Mouse (Mus musculus): ENCODE results near the gene Sapcd1. TPM values are rescaled to one million over a fixed set of nuclear protein-coding genes. Genes with fewer than 3 reads are reported as not detected.
A peak's percentile ranks its signal among the peaks of the same experiment; 100 is the strongest.
"Not testable (repeated sequence)": the region's sequence is repeated elsewhere in the genome, so short reads cannot be mapped to it uniquely, and the experiment has no call there.

The Sapcd1 gene
- polyA plus RNA-seq, 1 experiment from 2014 or later, result 1.7 TPM

DNA sequence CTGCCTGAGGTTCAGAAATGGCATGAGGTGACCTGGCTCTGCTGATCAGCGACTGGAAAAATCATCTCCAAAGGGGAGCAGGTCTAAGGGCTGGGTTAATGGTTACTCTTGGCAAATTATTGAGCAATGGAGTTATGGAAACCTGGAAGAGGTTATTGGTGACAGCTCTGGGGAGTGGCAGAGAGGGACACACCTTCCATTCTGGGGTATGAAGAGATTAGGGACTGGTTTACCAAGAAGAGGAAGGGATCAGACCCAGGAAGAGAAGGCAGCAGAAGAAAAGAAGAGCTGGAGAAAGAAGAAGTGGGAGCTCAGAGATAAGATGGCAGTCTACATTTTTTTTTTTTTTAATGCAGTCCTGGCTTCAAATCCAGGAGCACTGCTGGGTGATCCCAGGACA is 19.9 kb upstream of the Sapcd1 start:
- Histone ChIP-seq H3K36me3 (ENCODE audit: control insufficient read depth, insufficient read depth, low read length) (no peaks in the 10 kb centered on the region), H3K9me3 (ENCODE audit: control insufficient read depth, low read length) (no peaks in the 10 kb centered on the region), H3K9ac (ENCODE audit: low read depth, low read length) (no peak overlapping the region), H3K4me2 (ENCODE audit: low read length) (no peak overlapping the region), H3K4me1 (ENCODE audit: control insufficient read depth, insufficient read depth, low read depth, low read length) (peaks cover 10% of the 10 kb centered on the region), H3K27me3 (replicated peaks; ENCODE audit: control insufficient read depth, insufficient read depth, low read length) (no peaks in the 10 kb centered on the region), H3K4me3 (ENCODE audit: low read length) (no peak overlapping the region), H3K27ac (ENCODE audit: low read depth, low read length) (peak overlapping the region; percentile 13; the same call in 1 of the 2 replicates)
- WGBS, result 65% methylated on average over 1 of the region's 1 CpGs
- no peak for ATAC-seq

DNA sequence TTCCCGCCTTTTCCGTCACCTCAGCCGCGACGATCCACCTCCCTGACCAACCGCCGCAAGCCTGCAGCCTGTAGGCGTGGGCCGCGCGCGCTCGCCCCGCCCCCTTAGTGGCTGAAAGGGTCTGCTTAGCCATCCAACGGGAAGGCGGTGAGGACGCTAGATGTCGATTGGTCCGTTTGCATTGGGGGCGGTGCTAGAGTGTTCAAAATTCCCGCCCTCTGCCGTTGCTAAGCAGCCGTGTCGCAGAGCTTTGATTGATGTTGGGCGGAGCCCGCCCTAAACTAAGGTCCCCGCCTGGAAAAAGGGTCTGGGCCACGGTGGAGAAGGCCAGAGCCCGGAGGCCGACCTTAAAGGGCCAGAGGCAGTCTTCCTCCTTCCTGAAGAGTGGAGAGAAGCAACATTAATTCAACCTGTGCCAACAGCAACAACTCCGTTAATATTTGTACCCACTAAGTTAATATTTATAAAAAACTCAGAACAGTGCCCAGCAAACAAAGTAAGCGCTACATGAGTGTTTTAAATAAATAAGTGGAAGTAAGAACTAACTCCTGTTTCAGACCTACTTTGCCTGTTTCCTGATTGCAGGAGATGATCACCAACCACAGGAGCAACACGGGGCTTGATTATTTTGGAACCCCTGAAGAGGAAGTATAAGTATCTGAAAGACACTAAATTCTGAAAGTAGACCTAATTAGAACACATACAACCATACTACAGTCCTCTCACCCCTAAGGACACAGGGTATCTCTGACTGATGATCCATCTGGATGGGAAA is 19.1 kb upstream of the Sapcd1 start, which contains the start of gene Msh5:
Msh5 (minus strand) TSS at position 65 of the 775 bp plus-strand sequence.
- peak; percentile 99 for ATAC-seq
- peak within 1 kb of the TSS; percentile 73 for H3K27ac ChIP-seq (ENCODE audit: low read depth, low read length)
- peaks cover 10% of the 10 kb centered on the region for H3K4me1 ChIP-seq (ENCODE audit: control insufficient read depth, insufficient read depth, low read depth, low read length)
- H3K9ac ChIP-seq (ENCODE audit: low read depth, low read length), result peak within 1 kb of the TSS; percentile 80
- WGBS, result 4% methylated on average over 33 of the region's 33 CpGs
- no peaks in the 10 kb centered on the region for H3K36me3 ChIP-seq (ENCODE audit: control insufficient read depth, insufficient read depth, low read length)
- no peaks in the 10 kb centered on the region for H3K9me3 ChIP-seq (ENCODE audit: control insufficient read depth, low read length)
- peak within 1 kb of the TSS; percentile 96 for H3K4me2 ChIP-seq (ENCODE audit: low read length)
- peak within 1 kb of the TSS; percentile 63 for H3K4me3 ChIP-seq (ENCODE audit: low read length)
- no peaks in the 10 kb centered on the region for H3K27me3 ChIP-seq (replicated peaks; ENCODE audit: control insufficient read depth, insufficient read depth, low read length)

DNA sequence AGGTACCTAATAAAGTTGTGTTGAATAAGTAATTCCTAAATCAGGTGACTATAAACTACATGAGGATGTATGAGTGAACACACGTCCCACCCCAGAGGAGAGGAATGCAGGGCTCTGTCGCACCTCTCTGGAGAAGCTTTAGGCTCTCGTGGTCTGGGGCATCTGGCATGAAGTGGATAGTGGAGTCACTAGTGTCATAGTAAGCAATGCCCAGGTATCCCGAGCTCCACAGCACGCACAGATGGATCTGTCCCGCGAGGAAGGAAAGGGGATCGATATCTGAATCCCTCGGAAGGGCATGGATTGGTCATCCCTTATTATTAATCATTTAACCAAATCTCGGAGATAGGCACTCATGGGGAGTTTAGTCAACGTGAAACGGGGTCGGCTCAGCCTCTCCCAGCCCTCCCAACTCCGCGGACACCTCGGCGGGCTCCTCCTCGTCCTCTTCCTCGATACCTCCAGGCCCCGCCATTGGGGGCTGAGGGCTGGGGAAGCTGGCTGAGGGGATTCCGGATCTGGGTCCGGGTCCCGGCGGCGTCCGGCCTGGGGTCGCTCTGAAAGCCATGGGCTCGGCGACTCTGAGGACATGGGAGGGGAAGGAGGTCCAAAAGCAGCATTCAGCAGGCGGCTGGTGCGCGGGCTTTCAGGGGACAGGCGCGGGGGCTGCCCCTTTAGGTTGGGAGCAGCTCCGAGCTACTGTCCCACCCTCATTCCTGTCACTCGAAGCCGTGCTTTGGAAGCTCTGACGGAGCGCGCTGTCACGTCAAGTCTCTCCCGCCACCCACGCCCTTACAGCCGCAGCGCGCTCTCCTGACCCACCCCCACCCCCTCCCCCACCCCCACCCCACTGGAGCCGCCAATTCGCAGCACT is 18.2 kb upstream of the Sapcd1 start:
- Histone ChIP-seq H3K27me3 (replicated peaks; ENCODE audit: control insufficient read depth, insufficient read depth, low read length) (no peaks in the 10 kb centered on the region), H3K4me2 (ENCODE audit: low read length) (peak overlapping the region; percentile 96), H3K27ac (ENCODE audit: low read depth, low read length) (peak overlapping the region; percentile 73), H3K4me3 (ENCODE audit: low read length) (peak overlapping the region; percentile 63), H3K36me3 (ENCODE audit: control insufficient read depth, insufficient read depth, low read length) (no peaks in the 10 kb centered on the region), H3K9ac (ENCODE audit: low read depth, low read length) (peak overlapping the region; percentile 80), H3K4me1 (ENCODE audit: control insufficient read depth, insufficient read depth, low read depth, low read length) (peaks cover 5% of the 10 kb centered on the region), H3K9me3 (ENCODE audit: control insufficient read depth, low read length) (no peaks in the 10 kb centered on the region)
- WGBS, result 4% methylated on average over 36 of the region's 48 CpGs
- ATAC-seq, result peak; percentile 78

DNA sequence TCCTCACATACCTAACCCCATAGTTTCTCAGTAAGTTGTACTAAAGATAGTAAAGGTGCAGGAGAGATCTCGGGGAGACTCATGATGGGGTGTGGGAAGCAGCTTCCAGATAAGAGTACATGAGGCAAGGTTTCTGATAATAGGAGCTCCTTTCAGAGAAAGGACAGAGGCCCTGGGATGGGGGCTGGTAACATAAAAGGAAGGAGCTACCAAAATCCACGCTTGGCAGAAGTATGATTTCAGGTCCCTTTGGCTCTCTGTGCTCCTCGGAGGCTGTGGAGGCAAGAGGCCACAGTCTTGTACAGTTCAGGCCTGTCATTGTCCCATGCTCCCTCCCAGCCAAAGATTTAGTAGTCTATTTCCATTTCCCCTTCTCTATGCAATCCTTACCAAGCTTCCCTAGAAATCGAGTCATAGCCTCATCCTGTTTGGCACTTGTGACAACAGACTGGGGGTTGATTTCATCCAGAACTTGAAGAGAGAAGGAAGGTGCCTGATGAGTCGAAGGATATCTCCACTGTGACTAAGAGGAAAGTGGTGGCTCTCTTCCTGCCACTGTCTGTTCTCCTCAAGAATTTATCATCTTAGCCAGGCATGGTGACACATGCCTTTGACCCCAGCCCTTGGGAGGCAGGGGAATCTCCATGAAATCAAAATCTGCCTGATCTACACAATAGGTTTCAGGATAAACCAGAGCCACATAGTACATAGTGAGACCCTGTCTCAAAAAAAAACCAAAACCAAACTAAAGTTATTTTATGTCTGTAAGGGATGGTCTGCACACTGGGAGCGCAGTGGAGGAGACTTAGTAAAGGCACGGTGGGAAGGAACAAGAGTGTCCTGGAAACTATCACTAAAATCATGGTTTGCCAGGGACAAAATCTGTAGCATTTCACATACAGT is 17.3 kb upstream of the Sapcd1 start:
- no peak overlapping the region; the same call in 1 of the 2 replicates for H3K4me3 ChIP-seq (ENCODE audit: low read length)
- H3K27ac ChIP-seq (ENCODE audit: low read depth, low read length), result no peak overlapping the region
- peak overlapping the region; percentile 96 for H3K4me2 ChIP-seq (ENCODE audit: low read length)
- no peaks in the 10 kb centered on the region for H3K9me3 ChIP-seq (ENCODE audit: control insufficient read depth, low read length)
- WGBS, result 89% methylated on average over 7 of the region's 7 CpGs
- no peaks in the 10 kb centered on the region for H3K36me3 ChIP-seq (ENCODE audit: control insufficient read depth, insufficient read depth, low read length)
- peaks cover 4% of the 10 kb centered on the region for H3K4me1 ChIP-seq (ENCODE audit: control insufficient read depth, insufficient read depth, low read depth, low read length)
- H3K9ac ChIP-seq (ENCODE audit: low read depth, low read length), result no peak overlapping the region
- no peaks in the 10 kb centered on the region for H3K27me3 ChIP-seq (replicated peaks; ENCODE audit: control insufficient read depth, insufficient read depth, low read length)
- ATAC-seq, result no peak

DNA sequence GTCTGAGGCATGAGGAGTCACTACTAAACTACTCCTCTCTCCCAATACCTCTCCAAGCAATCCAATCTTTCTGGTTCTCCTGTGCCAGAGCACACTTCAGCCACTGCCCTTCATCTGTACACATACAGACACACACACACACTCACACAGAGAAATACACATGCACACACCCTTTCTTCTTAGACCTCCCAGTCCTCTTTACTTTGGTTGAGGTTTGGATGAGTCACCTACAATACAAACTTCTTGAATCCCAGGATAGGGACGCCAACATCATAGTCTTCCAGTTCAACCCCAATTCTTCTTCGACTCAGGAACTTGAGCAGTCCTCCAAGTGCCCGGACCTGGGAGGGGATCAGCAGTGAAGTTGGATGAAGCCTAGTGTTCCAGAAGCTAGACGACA is 16.0 kb upstream of the Sapcd1 start:
- Histone ChIP-seq H3K9me3 (ENCODE audit: control insufficient read depth, low read length) (no peaks in the 10 kb centered on the region), H3K27ac (ENCODE audit: low read depth, low read length) (no peak overlapping the region), H3K9ac (ENCODE audit: low read depth, low read length) (no peak overlapping the region), H3K27me3 (replicated peaks; ENCODE audit: control insufficient read depth, insufficient read depth, low read length) (no peaks in the 10 kb centered on the region), H3K4me1 (ENCODE audit: control insufficient read depth, insufficient read depth, low read depth, low read length) (no peaks in the 10 kb centered on the region), H3K36me3 (ENCODE audit: control insufficient read depth, insufficient read depth, low read length) (no peaks in the 10 kb centered on the region), H3K4me3 (ENCODE audit: low read length) (no peak overlapping the region), H3K4me2 (ENCODE audit: low read length) (no peak overlapping the region)
- no peak for ATAC-seq
- WGBS, result 92% methylated on average over 4 of the region's 4 CpGs

DNA sequence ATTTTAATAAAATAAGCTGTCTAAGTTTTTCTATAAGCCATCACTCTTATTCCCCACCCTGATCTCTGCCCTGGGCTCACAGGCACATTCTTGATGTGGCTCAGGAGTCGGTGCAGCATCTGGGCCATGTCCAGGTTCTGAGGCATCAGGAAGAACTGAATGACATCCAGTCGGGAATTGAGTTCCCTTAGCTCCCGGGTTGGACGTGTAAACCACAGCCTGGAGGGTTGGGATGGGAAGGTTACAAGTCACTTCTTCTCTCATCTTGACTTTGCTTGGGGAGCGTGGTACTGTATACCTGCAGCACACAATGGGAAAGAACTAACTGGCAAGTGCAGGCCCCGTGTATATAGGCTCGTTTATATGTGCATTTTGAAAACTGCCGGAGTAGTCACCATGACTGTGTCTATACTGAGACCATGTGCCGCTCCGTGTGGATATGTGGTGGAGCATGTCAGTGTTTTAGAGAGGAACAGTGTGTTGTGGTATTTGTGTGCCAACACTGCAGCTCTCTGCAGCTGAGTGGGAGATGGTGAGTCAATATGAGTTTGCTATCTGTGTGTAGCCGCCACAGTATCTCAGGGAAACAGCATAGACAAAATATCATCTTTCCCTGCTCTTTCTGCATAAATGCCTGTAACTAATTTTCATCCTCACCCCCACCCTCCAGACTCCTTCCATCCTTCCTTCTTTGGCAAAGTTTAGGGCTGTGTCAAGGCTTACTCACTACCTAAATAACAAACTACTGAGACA is 11.5 kb upstream of the Sapcd1 start:
- Histone ChIP-seq H3K4me2 (ENCODE audit: low read length) (no peak overlapping the region), H3K36me3 (ENCODE audit: control insufficient read depth, insufficient read depth, low read length) (no peaks in the 10 kb centered on the region), H3K4me1 (ENCODE audit: control insufficient read depth, insufficient read depth, low read depth, low read length) (no peaks in the 10 kb centered on the region), H3K9ac (ENCODE audit: low read depth, low read length) (no peak overlapping the region), H3K27me3 (replicated peaks; ENCODE audit: control insufficient read depth, insufficient read depth, low read length) (no peaks in the 10 kb centered on the region), H3K4me3 (ENCODE audit: low read length) (no peak overlapping the region), H3K9me3 (ENCODE audit: control insufficient read depth, low read length) (no peaks in the 10 kb centered on the region), H3K27ac (ENCODE audit: low read depth, low read length) (no peak overlapping the region)
- no peak for ATAC-seq
- WGBS, result 88% methylated on average over 11 of the region's 11 CpGs

DNA sequence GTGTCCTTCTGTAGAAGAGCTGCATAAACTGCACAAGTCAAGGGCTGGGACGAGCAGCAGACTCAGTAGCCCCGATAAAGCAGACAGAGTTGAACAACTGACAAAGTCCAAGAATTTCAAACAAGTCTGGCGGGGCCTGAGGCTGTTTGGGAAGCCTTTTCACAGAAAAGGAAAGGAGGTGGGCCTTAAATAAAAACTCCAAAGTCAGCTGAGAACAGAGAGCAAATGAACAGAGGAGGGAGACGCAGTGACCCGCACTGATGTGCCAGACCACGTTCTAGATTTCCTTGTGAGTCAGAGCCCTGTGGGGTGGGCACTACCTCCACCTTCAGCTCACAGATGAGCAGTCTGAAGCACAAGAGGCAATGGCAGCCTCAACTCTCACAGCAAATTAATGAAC is 7.1 kb upstream of the Sapcd1 start:
- Histone ChIP-seq H3K4me1 (ENCODE audit: control insufficient read depth, insufficient read depth, low read depth, low read length) (peaks cover 2% of the 10 kb centered on the region; the same call in 1 of the 2 replicates), H3K27me3 (replicated peaks; ENCODE audit: control insufficient read depth, insufficient read depth, low read length) (no peaks in the 10 kb centered on the region)
- 86% methylated on average over 6 of the region's 6 CpGs for WGBS

DNA sequence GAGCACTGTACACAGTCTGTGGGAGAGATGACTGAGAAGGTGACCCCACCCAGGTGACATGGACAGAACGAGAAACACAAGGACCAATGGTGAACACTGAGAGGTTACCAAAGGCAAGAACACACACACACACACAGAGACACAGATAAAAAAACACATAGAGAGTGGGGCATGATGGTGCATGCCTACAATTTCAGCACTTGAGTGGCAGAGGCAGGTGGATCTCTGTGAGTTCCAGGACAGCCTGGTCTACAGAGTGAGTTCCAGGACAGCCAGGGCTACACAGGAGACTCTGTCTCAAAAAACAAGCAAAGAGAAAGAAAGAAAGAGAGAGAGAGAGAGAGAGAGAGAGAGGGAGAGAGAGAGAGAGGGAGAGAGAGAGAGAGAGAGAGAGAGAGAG is 5.9 kb upstream of the Sapcd1 start:
- 89% methylated on average over 1 of the region's 1 CpGs for WGBS
- H3K9me3 ChIP-seq (ENCODE audit: control insufficient read depth, low read length); H3K4me3 ChIP-seq (ENCODE audit: low read length); H3K4me1 ChIP-seq (ENCODE audit: control insufficient read depth, insufficient read depth, low read depth, low read length); H3K27ac ChIP-seq (ENCODE audit: low read depth, low read length); ATAC-seq; H3K27me3 ChIP-seq (replicated peaks; ENCODE audit: control insufficient read depth, insufficient read depth, low read length); H3K36me3 ChIP-seq (ENCODE audit: control insufficient read depth, insufficient read depth, low read length); H3K9ac ChIP-seq (ENCODE audit: low read depth, low read length); H3K4me2 ChIP-seq (ENCODE audit: low read length): not testable (repeated sequence)

More for the DNA sequence above, 7.1 kb upstream of the Sapcd1 start:
- no peak overlapping the region for H3K27ac ChIP-seq (ENCODE audit: low read depth, low read length)
- H3K4me2 ChIP-seq (ENCODE audit: low read length), result no peak overlapping the region
- H3K9me3 ChIP-seq (ENCODE audit: control insufficient read depth, low read length), result no peaks in the 10 kb centered on the region
- H3K36me3 ChIP-seq (ENCODE audit: control insufficient read depth, insufficient read depth, low read length), result no peaks in the 10 kb centered on the region
- no peak overlapping the region for H3K4me3 ChIP-seq (ENCODE audit: low read length)
- no peak overlapping the region for H3K9ac ChIP-seq (ENCODE audit: low read depth, low read length)
- no peak for ATAC-seq

Measured in hindbrain, embryonic 16.5 days (tissue).